Mouse (Mus musculus) CH12F3 (cell line): ENCODE data around the gene Brdt.

ENCODE experiments used
- in situ Hi-C: fragments of 300-500 bp; cut with MboI; formaldehyde crosslinking; loops from 2 replicates; pipeline ENCODE4 v1.14.3; 2020; ENCODE audit warnings: low sequenced_read_pairs

Gene Brdt

DNA sequence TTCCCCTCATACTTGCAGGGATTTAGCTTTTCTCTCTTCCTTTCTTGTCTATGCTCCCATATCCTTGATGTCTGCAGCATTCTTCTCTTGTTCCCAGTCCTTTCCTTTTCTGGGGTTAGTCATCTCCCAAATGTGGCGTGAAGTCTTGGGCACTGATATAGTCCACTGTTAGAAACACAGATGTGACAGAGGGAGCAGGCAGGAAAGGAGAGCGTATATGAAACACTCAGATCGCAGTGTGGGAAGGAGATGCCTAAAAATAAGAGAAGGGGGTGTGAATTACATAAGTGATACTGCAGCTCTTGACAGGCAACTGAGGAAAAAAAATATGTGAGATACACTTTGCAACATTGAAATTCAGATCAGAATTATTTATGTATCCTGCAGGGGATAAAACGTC, 74.4 kb downstream of the Brdt start:
- in situ Hi-C loops = no loop called here

GRCm38 (mm10) chr5:107410305-107410704, 79.3 kb downstream of the Brdt start:
- in situ Hi-C loops = no loop called here

- in situ Hi-C loops = no loop called here
Observed at GRCm38 (mm10) chr5:107411326-107411725, 80.4 kb downstream of the Brdt start.

DNA sequence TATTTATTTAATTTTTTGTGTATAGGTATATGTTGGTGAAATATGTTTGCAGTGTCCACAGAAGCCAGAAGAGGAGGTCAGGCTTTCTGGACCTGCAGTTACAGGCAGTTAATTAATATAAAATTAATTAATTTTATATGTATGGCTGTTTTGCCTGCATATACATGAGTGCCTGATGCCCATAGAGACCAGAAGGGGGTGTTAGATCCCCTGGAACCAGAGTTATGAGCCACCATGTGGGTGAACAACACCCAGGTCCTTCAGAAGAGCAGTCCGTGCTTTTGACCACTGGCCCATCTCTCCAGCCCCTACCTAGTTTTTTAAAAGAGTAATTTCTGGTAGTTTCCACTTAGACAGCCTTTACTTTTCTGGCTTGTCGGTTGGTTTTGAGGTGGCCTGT, 81.3 kb downstream of the Brdt start:
- in situ Hi-C loops = no loop called here

- in situ Hi-C loops = no loop called here
Observed at GRCm38 (mm10) chr5:107415098-107415497, 84.1 kb downstream of the Brdt start.

- in situ Hi-C loops = no loop called here
Observed at GRCm38 (mm10) chr5:107421676-107422075, 90.7 kb downstream of the Brdt start.

- in situ Hi-C loops = no loop called here
Observed at GRCm38 (mm10) chr5:107431249-107431648, 100.3 kb downstream of the Brdt start, which contains the start of gene Lpcat2b. Gene Lpcat2b (plus strand): TSS chr5:107431549.

DNA sequence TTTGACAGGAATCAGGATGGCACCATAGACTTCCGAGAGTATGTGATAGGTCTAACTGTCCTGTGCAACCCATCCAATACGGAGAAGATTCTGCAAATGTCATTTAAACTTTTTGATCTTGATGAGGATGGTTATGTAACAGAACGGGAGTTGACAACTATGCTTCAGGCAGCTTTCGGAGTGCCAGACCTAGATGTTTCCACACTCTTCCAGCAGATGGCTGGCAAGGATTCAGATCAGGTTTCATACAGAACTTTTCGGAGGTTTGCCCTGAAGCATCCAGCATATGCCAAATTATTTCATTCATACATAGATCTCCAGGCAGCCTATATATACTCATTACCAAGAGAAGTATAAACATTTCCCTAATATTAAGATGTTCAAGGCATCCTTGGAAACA, 103.0 kb downstream of the Brdt start:
- in situ Hi-C loops = no loop called here

GRCm38 (mm10) chr5:107436185-107436584, 105.2 kb downstream of the Brdt start:
- in situ Hi-C loops = no loop called here
